Mouse (Mus musculus): ENCODE data around the gene Anxa2.

DNA sequence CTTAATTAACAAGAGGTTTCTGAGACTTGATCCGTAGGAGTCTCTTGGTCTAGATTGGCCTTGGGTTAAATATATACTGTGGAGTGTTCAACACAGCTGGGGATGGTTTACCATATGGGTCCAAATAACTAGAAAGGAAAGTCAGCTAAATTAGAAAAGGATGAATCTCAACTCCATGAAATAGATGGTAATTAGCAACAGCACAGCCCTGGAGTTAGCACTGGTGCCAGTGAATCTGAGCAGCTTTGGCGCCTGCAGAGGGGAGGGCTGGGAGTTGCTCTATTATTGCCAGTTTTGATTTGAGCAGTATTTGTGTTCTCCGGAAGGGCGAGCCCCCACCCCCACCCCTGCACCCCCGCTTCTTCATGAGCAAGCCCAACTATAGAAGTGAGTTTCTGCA is 16.9 kb downstream of the Anxa2 start:
- TF ChIP-seq CTCF (IDR thresholded peaks at IDR 0.05) = no peak
- TF ChIP-seq EP300 (IDR thresholded peaks at IDR 0.05) = no peak

Measured in lung, postnatal 0 days (tissue).